Mouse (Mus musculus) bone marrow macrophage, adult 2 months (primary cell): ENCODE data around the gene Ext2.

Source experiments
- CTCF ChIP-seq: IDR thresholded peaks from 2 replicates; pipeline ENCODE4 v1.5.1; 2012; ENCODE audit warnings: low read depth, mild to moderate bottlenecking, low read length, moderate library complexity
- POLR2A ChIP-seq: IDR thresholded peaks from 2 replicates; pipeline ENCODE4 v1.6.1; 2012; ENCODE audit warnings: mild to moderate bottlenecking, low read depth, low read length, borderline replicate concordance

DNA sequence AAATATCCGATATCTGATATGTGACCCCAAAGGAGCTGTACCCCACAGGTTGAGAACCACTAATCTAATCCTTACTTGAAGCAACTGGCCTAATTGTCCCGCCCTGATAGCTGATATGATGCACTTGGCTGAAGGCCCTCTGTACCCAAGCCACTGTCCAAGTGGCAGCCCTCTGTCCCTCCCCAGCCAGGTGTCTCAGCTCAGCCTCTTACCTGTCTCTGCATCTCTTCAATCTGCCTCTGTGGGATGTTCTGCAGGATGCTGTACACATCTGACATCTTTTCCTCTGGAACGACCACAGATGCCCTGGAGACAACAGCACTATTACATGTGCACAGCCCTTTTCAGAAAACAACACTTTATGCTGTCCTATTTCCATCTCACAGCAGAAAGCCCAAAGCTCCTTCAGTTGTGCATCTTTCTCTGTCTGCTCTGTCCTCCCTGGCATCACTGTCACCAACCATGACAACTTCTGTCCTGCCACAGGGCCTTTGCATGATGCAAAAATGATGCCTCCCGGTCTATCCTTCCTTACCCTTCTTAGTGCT, 31.5 kb downstream of the Ext2 start:
- TF ChIP-seq CTCF (no peak), POLR2A (no peak)
